Mouse (Mus musculus): ENCODE data around the gene Hipk3.

The Hipk3 gene

GRCm38 (mm10) chr2:104412496-104412895 is 81.8 kb downstream of the Hipk3 start:
- DNase-seq (ENCODE audit: low read depth), result no peak

- DNase-seq (ENCODE audit: low read depth), result no peak
Measured at GRCm38 (mm10) chr2:104411806-104412205, 82.4 kb downstream of the Hipk3 start.

- no peak for DNase-seq (ENCODE audit: low read depth)
Measured at GRCm38 (mm10) chr2:104410963-104411545, 83.2 kb downstream of the Hipk3 start, which contains the start of gene D430041D05Rik. D430041D05Rik (minus strand) TSS chr2:104411013.

GRCm38 (mm10) chr2:104409851-104410821 is 84.1 kb downstream of the Hipk3 start:
- DNase-seq (ENCODE audit: low read depth), result no peak

GRCm38 (mm10) chr2:104408351-104408750 is 85.9 kb downstream of the Hipk3 start:
- DNase-seq (ENCODE audit: low read depth), result no peak

GRCm38 (mm10) chr2:104407913-104408312 is 86.3 kb downstream of the Hipk3 start:
- no peak for DNase-seq (ENCODE audit: low read depth)

GRCm38 (mm10) chr2:104404036-104404435 is 90.2 kb downstream of the Hipk3 start:
- no peak for DNase-seq (ENCODE audit: low read depth)

- no peak for DNase-seq (ENCODE audit: low read depth)
Measured at GRCm38 (mm10) chr2:104398651-104399290, 95.5 kb downstream of the Hipk3 start.

GRCm38 (mm10) chr2:104395961-104396360 is 98.3 kb downstream of the Hipk3 start:
- no peak for DNase-seq (ENCODE audit: low read depth)

GRCm38 (mm10) chr2:104394769-104395168 is 99.5 kb downstream of the Hipk3 start:
- no peak for DNase-seq (ENCODE audit: low read depth)

GRCm38 (mm10) chr2:104392700-104393312 is 101.4 kb downstream of the Hipk3 start:
- DNase-seq (ENCODE audit: low read depth), result no peak

GRCm38 (mm10) chr2:104389231-104389630 is 105.0 kb downstream of the Hipk3 start:
- no peak for DNase-seq (ENCODE audit: low read depth)

GRCm38 (mm10) chr2:104385941-104386340 is 108.3 kb downstream of the Hipk3 start:
- DNase-seq (ENCODE audit: low read depth), result no peak

- no peak for DNase-seq (ENCODE audit: low read depth)
Measured at GRCm38 (mm10) chr2:104383589-104383988, 110.7 kb downstream of the Hipk3 start.

- no peak for DNase-seq (ENCODE audit: low read depth)
Measured at GRCm38 (mm10) chr2:104382813-104383212, 111.4 kb downstream of the Hipk3 start.

- DNase-seq (ENCODE audit: low read depth), result no peak
Measured at GRCm38 (mm10) chr2:104379304-104379703, 114.9 kb downstream of the Hipk3 start.

GRCm38 (mm10) chr2:104378791-104379190 is 115.5 kb downstream of the Hipk3 start:
- DNase-seq (ENCODE audit: low read depth), result no peak

- DNase-seq (ENCODE audit: low read depth), result no peak
Measured at GRCm38 (mm10) chr2:104377990-104378389, 116.3 kb downstream of the Hipk3 start.

Data from c-Kit-positive CD71-positive TER-119-negative erythroid progenitor cells, embryonic 14.5 days (primary cell).